Mouse (Mus musculus): ENCODE measurements around the gene Sntn. TPM values are rescaled to one million over a fixed set of nuclear protein-coding genes. Genes with fewer than 3 reads are reported as not detected.

Sntn gene
- polyA plus RNA-seq (2015; fragmentation: Nextera tagmentation; extraction: Ambion mirVana), result not detected in 2 replicates

DNA sequence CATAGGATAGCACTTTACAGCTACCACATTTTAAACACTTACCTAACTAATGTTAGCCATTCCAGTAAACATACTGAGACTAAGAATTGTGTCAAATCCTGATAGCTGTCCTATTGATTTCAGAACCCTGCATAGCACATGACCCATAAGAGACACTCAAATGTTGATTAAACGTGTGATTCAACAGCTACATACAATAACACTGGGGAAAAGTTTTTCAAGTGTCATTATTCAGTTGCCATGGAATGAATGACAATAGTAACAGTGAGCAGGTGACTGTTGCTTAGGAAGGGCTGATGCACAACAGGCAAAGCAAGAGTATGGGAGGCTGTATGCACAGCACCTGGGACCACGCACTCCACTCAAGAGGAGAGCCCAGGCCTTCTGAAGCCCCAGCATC is at the start of gene Sntn:
Sntn (plus strand) TSS at position 301 of the 400 bp plus-strand sequence.
- ATAC-seq, result no peak
- H3K4me1 ChIP-seq (ENCODE audit: control insufficient read depth, insufficient read depth, low read length), result no peaks in the 10 kb centered on the region
- no peak within 1 kb of the TSS for H3K4me3 ChIP-seq (ENCODE audit: low read depth, low read length)
- H3K9me3 ChIP-seq (replicated peaks; ENCODE audit: control insufficient read depth, low read length, poor library complexity, severe bottlenecking), result no peaks in the 10 kb centered on the region
- 89% methylated on average over 2 of the region's 2 CpGs for WGBS
- no peaks in the 10 kb centered on the region for H3K27me3 ChIP-seq (ENCODE audit: control insufficient read depth, insufficient read depth, low read depth, low read length)
- H3K36me3 ChIP-seq (ENCODE audit: control insufficient read depth, insufficient read depth, low read length), result no peaks in the 10 kb centered on the region
- no peak within 1 kb of the TSS for H3K27ac ChIP-seq (ENCODE audit: low read length)
- H3K4me2 ChIP-seq (ENCODE audit: low read length), result no peak within 1 kb of the TSS
- H3K9ac ChIP-seq (ENCODE audit: low read depth, low read length), result no peak within 1 kb of the TSS

GRCm38 (mm10) chr14:13649865-13650264 is 20.8 kb upstream of the Sntn start:
- Histone ChIP-seq H3K9me3 (replicated peaks; ENCODE audit: control insufficient read depth, low read length, poor library complexity, severe bottlenecking) (no peaks in the 10 kb centered on the region), H3K4me2 (ENCODE audit: low read length) (no peak overlapping the region), H3K36me3 (ENCODE audit: control insufficient read depth, insufficient read depth, low read length) (no peaks in the 10 kb centered on the region), H3K27me3 (ENCODE audit: control insufficient read depth, insufficient read depth, low read depth, low read length) (no peaks in the 10 kb centered on the region), H3K9ac (ENCODE audit: low read depth, low read length) (no peak overlapping the region), H3K4me1 (ENCODE audit: control insufficient read depth, insufficient read depth, low read length) (peaks cover 7% of the 10 kb centered on the region; the same call in 1 of the 2 replicates), H3K4me3 (ENCODE audit: low read depth, low read length) (no peak overlapping the region), H3K27ac (ENCODE audit: low read length) (no peak overlapping the region)
- ATAC-seq, result no peak
- WGBS, result 95% methylated on average over 1 of the region's 1 CpGs

DNA sequence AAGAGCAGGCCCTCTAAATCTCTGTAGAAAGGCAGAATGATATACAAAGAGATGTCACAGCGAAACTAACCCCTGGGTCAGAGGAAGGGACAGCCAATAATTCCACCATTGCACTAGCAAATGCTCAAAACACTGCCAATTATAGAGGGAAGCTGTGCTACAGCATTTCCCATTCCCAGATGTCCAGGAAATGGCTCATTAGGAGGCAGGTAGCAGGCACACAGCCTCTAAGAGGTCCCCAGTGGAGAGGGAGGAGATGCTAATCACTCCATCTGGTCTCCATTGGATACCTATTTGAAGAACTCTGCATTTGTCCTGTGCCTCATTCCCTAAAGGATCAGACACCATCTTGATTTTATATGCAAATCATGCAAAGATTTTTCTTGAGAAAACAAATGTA is 19.6 kb upstream of the Sntn start:
- Histone ChIP-seq H3K9ac (ENCODE audit: low read depth, low read length) (no peak overlapping the region), H3K4me2 (ENCODE audit: low read length) (no peak overlapping the region), H3K27me3 (ENCODE audit: control insufficient read depth, insufficient read depth, low read depth, low read length) (no peaks in the 10 kb centered on the region), H3K27ac (ENCODE audit: low read length) (0 out of 2 replicates have a peak overlapping the region, but pooled peaks have one; percentile 17), H3K4me3 (ENCODE audit: low read depth, low read length) (no peak overlapping the region), H3K4me1 (ENCODE audit: control insufficient read depth, insufficient read depth, low read length) (peaks cover 7% of the 10 kb centered on the region; the same call in 1 of the 2 replicates), H3K9me3 (replicated peaks; ENCODE audit: control insufficient read depth, low read length, poor library complexity, severe bottlenecking) (no peaks in the 10 kb centered on the region), H3K36me3 (ENCODE audit: control insufficient read depth, insufficient read depth, low read length) (no peaks in the 10 kb centered on the region)
- 50% methylated on average over 1 of the region's 1 CpGs for WGBS
- ATAC-seq, result peak; percentile 84

- Histone ChIP-seq H3K4me3 (ENCODE audit: low read depth, low read length) (no peak overlapping the region), H3K9ac (ENCODE audit: low read depth, low read length) (no peak overlapping the region), H3K27me3 (ENCODE audit: control insufficient read depth, insufficient read depth, low read depth, low read length) (no peaks in the 10 kb centered on the region), H3K9me3 (replicated peaks; ENCODE audit: control insufficient read depth, low read length, poor library complexity, severe bottlenecking) (no peaks in the 10 kb centered on the region), H3K4me1 (ENCODE audit: control insufficient read depth, insufficient read depth, low read length) (peaks cover 7% of the 10 kb centered on the region; the same call in 1 of the 2 replicates), H3K36me3 (ENCODE audit: control insufficient read depth, insufficient read depth, low read length) (no peaks in the 10 kb centered on the region), H3K4me2 (ENCODE audit: low read length) (no peak overlapping the region), H3K27ac (ENCODE audit: low read length) (peak overlapping the region; percentile 38)
- 13% methylated on average over 2 of the region's 2 CpGs for WGBS
- peak; percentile 96 for ATAC-seq
Measured at GRCm38 (mm10) chr14:13651541-13652298, 19.0 kb upstream of the Sntn start.

- no peaks in the 10 kb centered on the region for H3K27me3 ChIP-seq (ENCODE audit: control insufficient read depth, insufficient read depth, low read depth, low read length)
- no peaks in the 10 kb centered on the region for H3K9me3 ChIP-seq (replicated peaks; ENCODE audit: control insufficient read depth, low read length, poor library complexity, severe bottlenecking)
- no peak for ATAC-seq
- H3K4me1 ChIP-seq (ENCODE audit: control insufficient read depth, insufficient read depth, low read length), result no peaks in the 10 kb centered on the region
- H3K4me2 ChIP-seq (ENCODE audit: low read length), result no peak overlapping the region
- WGBS, result 86% methylated on average over 1 of the region's 1 CpGs
- no peaks in the 10 kb centered on the region for H3K36me3 ChIP-seq (ENCODE audit: control insufficient read depth, insufficient read depth, low read length)
- no peak overlapping the region for H3K27ac ChIP-seq (ENCODE audit: low read length)
- H3K9ac ChIP-seq (ENCODE audit: low read depth, low read length), result no peak overlapping the region
- H3K4me3 ChIP-seq (ENCODE audit: low read depth, low read length), result no peak overlapping the region
Measured at GRCm38 (mm10) chr14:13686716-13687115, 16.0 kb downstream of the Sntn start.

DNA sequence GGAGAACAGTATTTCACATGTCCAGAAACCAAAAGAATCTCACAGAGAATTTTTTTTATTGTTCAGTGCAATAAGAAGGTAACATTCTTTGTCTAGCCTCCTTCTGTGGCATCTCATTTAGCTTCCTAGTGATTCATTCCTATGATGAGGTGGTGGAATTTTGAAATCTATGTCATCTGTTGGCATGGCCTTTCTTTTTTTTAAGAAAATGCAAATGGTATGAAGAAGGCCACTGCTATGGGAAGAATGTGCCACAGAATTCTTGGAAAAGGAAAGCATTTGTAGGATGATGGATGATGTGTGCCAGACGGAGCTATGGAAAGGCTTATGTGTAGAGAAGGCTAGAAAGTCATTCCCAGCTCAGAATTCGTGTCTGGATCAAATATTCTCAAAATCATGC is 19.8 kb downstream of the Sntn start:
- no peak for ATAC-seq
- Histone ChIP-seq H3K4me2 (ENCODE audit: low read length) (no peak overlapping the region), H3K9me3 (replicated peaks; ENCODE audit: control insufficient read depth, low read length, poor library complexity, severe bottlenecking) (no peaks in the 10 kb centered on the region), H3K27ac (ENCODE audit: low read length) (no peak overlapping the region), H3K27me3 (ENCODE audit: control insufficient read depth, insufficient read depth, low read depth, low read length) (no peaks in the 10 kb centered on the region), H3K4me1 (ENCODE audit: control insufficient read depth, insufficient read depth, low read length) (no peaks in the 10 kb centered on the region), H3K4me3 (ENCODE audit: low read depth, low read length) (no peak overlapping the region), H3K9ac (ENCODE audit: low read depth, low read length) (no peak overlapping the region), H3K36me3 (ENCODE audit: control insufficient read depth, insufficient read depth, low read length) (no peaks in the 10 kb centered on the region)
- WGBS, result 73% methylated on average over 2 of the region's 2 CpGs

- 38% methylated on average over 4 of the region's 4 CpGs for WGBS
- Histone ChIP-seq H3K9me3 (replicated peaks; ENCODE audit: control insufficient read depth, low read length, poor library complexity, severe bottlenecking) (peaks cover 5% of the 10 kb centered on the region; the same call in 1 of the 2 replicates), H3K9ac (ENCODE audit: low read depth, low read length) (no peak overlapping the region), H3K4me2 (ENCODE audit: low read length) (no peak overlapping the region), H3K4me1 (ENCODE audit: control insufficient read depth, insufficient read depth, low read length) (peaks cover 5% of the 10 kb centered on the region), H3K27ac (ENCODE audit: low read length) (no peak overlapping the region), H3K27me3 (ENCODE audit: control insufficient read depth, insufficient read depth, low read depth, low read length) (no peaks in the 10 kb centered on the region), H3K36me3 (ENCODE audit: control insufficient read depth, insufficient read depth, low read length) (no peaks in the 10 kb centered on the region), H3K4me3 (ENCODE audit: low read depth, low read length) (no peak overlapping the region)
- ATAC-seq, result peak; percentile 34
Measured at GRCm38 (mm10) chr14:13732263-13732662, 61.6 kb downstream of the Sntn start.

Other genes with a start within 250 kb of the Sntn start
- gene Gm281, start 243.6 kb downstream of the Sntn start, polyA plus RNA-seq (2015; fragmentation: Nextera tagmentation; extraction: Ambion mirVana), result not detected in 2 replicates

All from midbrain, embryonic 16.5 days (tissue).